Mouse (Mus musculus) monocyte, adult 2 months (primary cell): Measurements from ENCODE around the gene Gm20388.
A peak's percentile ranks its signal among the peaks of the same experiment; 100 is the strongest.

Experiments
- DNase-seq, 2 experiments: peaks; one replicate each; pipeline ENCODE4 v3.0.0; 2022; ENCODE audit warnings: low spot score in 2 of 2, low read depth in 1 of 2

The Gm20388 gene

DNA sequence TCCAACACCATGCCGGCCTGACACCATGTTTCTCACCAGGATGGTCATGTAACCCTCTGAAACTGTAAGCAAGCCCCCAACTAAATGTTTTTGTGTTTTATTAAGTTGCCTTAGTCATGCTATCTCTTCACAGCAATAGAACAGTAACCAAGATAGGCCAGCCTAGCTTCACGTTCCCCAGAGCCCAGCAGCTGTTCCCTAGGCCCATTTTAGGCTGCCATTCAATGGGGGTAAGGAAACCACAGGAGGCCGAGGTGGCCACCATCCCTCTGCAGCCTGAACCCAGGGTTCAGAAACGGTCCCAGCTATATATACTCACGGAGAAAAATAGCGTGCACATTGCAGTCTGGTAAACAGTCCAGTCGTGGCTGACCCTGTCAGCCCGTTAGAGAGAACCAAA, 2633.5 kb downstream of the Gm20388 start:
- no peak for DNase-seq

DNA sequence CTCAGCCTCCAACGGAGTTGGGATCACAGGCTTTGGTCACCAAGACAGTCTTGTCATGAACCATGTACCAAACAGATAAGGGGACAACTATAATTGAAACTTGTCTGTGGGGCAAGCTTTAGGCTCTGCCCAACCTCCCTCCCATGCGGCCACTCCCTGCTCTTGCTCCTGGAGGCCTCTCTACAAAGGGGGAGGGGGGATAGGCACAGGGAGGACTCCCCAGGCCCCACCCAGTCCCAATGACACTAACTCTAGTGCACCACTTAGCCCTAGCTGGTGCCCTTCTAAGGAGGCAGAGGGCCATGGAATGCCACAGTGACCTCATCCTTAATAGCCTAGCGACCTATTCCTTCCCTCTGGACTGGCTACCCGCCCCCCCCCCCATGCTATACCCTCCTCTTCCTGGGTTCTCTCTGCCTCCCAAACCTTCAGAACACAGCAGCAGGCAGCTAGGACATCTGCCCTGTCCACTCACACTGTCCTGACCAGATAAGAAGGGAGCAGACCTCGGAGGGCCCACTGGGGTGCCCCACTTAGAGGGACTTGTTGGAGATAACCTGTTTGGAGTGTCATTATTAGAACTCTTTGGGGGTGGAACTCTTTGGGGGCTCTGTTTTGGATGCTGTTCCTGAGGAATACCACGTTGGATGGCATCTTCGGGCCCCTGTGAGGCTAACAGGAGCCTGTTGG, 2635.6 kb downstream of the Gm20388 start:
- no peak for DNase-seq

DNA sequence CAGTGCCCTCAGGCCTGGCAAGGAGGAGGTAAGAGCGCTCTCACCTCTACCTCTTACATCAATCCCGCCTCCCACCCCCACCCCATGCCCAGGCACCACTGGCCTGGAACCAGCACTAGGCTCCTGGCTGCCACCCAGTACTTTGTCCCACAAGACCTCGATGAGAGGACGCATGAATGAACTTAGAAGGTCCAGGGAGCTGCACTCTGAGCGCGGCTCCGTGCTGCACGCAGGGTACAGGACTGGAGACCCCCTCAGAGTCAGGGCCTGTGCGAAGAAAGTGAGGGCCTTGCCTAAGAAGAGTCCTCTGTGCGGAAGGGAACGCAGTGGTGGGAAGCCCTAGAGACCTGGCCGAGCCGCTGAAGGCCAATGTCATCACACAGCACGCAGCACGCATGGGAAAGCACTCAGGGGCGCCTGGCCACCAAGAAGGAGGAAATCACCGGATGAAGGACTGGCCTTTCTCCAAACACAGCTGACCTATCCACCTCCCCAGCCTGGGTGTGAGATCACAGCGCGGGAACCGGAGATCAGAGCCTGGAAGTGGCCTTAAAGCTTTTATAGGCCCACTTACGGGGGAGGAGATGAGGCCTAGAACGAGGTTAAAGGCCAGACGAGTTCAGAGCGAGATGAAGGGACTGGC, 2636.3 kb downstream of the Gm20388 start:
- no peak for DNase-seq

DNA sequence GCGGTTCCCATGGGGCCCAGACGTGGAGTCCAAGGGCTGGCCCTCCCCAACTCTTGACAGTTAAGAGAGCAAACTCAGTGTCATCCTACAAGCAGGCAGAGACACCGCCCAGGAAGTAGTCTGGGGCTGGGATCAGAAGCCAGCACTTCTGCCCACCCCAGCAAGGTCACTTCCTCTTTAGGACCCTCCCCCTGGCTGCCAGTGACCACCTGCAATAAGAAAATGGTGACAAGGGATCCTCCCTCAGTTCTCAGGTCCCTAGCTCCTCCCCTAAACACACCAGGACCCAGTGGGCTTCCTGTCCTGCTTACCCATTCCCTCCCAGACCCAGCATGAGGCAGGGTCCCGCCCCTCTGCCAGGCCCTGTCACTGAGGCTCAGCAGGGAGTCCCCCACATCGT, 2637.2 kb downstream of the Gm20388 start:
- DNase-seq: peak; percentile 82 to 86

DNA sequence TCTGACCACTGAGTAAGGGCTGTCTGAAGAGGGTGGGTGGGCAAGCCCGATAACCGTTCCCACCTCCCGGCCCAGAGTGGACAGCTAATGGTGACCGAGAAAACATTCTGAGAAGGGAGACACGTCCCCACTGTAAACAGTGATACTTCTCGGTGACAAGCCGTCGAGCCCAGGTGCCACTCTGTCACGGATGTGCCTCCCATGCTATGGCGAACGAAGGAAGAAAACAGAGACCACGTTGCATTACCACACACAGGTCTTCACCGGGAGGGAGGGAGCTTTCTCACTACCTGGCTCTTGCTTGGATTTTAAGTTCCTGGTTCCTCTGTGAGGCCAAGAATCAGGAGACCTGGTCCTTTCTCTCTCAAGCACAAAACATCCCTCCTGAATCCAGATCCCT, 2637.7 kb downstream of the Gm20388 start:
- no peak for DNase-seq

DNA sequence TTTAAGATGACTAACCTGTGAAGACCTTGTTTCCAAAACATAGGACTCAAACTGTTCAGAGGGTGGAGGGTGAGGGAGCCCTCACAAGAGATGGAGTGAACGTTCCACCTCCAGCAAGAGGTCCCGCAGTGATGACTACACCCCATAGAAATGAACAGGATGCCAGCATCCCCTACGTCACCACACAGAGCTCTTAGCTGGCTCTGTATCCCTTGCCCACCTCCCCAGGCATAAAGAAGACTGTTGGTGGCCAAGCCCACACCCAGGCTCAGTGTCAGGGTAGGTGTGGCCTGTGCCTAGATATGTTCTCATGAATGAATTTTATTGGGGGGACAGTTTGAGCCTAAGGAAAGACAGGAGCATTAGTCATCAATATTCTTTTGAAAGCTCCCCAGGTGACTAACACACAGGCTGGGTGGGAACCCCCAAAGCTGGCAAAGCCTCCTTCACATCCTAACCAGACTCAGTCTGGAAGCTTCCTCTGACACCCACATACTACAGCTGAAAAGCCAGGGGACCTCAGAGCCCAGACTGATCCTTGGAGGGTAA, 2638.3 kb downstream of the Gm20388 start:
- DNase-seq: no peak

DNA sequence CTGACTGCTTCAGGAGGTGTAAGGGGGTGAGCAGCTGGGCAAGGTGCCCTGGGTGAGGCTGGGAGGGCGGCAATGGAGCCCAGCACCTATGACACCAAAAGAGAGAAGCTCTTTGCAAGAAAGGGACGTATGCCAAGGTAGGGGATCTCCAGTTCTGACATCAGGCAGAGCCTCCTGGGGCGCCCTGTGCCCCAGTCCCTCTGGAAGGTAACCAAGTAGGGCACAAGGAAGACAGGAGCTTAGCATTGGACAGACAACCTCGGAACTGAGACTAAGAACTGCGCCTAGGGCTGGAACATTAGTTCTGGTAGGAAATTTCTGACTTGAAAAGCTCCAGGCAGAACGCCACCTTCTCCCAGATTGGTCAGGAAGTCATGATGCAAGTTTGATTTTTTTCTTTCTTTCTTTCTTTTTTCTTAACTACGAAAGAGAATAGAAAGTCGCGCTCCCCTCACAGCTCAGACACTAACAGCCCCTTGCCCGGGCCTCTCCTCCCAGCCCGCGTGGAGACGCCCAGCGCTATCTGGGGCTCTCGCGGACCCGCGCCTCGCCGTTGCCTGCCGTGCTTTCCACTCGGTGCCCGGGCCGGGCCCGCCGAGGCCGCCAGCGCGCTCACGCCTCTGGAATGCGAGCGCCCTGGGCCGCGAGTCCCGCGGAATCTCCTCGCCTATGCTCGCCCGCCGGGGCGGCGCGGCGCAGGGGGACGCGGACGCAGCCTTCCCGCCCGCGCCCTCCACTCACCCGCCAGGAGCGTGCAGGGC, 2639.8 kb downstream of the Gm20388 start:
- DNase-seq: no peak

DNA sequence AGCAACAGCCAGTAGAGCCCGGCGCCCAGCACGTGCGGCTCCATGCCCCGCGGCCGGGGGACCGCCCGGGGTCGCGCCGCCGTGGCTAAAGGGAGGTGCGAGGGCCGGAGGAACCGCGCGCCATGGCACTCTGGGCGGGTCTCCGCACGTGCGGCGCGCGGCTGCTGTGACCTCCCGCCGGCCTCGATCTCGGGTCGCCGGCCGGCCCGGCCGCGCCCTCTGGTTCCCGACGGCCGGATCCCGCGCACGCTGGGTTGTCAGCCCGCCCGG, 2640.3 kb downstream of the Gm20388 start:
- DNase-seq: no peak

DNA sequence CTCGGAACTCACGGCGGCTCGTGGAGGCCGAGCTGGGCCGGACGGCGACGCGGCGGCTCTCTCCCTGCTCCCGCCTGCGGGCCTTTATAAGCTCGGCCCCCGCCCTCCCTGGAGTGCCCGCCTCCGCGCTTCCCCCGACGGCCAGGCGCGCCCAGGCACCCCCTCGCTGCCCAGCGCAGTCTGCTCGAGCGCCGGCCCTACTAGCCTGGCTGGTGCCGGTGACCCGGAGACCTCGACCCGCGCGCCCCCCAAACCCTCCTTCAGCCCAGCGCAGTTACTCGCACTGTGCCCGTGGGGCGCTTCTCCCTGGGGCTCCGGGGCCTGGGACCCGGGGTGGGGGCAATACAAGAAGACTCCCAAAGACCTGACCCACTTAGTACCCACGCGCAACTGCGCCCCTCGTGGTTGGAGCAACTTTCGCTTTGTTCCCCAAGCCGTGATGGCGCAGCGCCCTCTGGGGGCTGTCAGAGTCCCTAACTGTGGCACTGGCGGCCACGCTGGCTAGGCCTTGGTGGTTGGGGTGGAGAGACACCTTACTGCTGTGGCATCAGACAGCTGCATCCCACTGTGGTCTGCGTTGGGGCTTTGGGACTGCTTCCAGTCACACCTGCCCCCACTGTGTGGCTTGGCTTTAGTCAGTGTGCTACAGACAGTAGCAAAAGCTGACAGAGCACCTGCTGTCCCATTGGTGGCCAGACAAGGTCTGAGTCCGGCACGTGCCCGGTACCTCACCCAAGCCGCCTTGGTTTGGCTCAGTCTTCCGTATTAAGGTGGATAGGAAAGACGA, 2640.8 kb downstream of the Gm20388 start, which contains the start of gene Piezo1:
Gene Piezo1, minus strand, starts transcription at position 65 of the 787 bp plus-strand sequence.
- peak; percentile 86 to 96 for DNase-seq

DNA sequence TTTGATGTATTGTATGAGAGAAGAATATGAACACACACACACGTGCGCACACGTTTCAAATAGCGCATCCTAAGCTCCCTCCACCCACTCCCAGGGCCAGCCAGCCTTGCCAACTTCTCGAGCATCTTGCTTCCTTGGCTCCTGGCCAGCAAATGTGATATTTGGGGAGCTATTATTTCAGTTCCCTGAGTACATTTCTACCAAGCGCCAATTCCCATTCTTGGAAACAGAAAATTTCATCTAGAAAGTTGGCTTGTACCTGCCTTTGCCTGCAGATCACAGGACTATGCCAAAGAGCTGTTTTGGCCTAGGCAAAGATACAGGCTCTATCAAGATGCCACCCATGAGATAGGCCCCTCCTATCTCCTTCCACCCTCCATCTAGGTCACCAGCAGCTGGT, 2644.1 kb downstream of the Gm20388 start:
- DNase-seq: no peak

DNA sequence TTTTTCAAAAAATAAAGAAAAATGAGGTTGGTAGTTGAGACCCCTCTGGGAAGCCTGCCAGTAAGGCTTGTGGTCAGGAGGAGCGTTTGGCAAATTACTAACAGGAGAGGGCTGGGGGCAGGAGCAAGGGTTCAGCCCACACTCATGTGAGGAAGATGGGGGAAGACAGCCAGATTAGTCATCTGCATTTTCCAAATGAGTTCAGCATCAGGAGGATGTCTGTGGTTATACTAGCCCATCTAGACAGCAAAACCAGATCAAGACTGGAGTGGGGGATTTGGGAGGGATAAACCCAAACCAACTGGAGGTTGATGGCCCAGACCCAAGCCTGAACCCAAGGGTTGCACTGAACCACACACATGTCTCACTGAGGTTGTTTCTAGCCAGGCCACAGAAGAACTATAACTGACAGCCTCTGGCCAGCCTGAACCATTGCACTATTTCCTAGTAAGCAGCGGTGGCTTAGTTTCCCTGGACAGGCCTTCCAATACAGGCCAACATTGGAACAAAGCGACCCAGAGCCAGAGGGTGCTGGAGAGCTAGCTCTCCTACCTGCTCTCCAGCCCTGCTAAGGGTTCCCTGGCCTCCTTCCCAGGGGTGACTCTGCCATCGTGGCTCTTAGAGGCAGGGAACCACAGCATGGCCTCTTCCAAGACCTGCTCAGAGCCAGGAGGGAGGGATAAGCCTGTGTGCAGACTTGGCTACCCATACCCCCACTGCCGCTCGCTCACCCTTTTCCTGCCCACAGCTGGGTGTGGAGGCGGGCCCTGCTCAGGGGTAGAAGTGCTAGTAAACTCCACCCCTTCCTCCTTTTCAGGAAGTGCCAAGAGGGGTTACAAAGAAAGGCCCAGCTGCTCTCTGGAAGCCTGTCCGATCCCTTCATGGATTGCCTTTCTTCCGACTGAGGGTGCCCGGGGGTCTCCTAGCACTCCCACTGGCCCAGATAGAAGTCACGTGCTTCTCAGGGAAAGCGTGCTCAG, 2645.7 kb downstream of the Gm20388 start:
- no peak for DNase-seq

DNA sequence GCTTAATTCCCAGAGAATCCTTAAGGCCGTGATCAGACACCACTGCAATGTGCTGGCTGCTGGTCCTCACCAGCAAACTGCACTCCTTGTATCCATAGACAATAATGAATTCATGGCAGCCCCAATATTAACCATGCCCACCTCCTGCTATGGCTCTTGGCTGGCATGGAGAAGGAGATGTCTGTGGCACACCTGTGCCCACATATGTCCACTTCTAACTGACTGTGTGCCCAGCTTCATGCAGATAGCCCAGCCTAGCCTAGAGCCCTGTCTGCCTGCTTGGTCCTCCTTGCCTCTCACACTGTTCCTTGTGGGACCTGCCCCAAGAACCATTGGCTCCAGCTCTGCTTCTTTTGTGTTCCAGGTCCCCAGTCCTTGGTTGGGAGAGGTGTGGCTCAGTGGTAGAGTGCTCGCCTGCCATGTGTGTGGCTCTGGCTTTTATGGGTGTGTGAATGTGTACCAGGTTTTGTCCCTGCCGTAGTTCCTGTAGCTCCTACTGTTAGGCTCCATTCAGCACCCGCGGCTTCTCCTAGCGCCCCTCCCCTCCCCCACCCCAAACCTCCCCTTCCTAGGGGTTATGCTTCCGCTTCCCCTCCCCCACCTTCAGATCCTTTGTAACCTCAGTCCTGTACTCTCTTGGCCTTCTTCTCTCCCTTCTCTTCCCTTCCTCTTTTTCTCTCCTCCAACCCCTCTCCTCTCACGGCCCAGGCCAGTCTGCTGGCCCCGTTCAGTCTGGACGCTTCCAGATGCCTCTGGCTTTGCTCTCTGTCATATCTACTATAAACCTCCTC, 2646.8 kb downstream of the Gm20388 start:
- no peak for DNase-seq

DNA sequence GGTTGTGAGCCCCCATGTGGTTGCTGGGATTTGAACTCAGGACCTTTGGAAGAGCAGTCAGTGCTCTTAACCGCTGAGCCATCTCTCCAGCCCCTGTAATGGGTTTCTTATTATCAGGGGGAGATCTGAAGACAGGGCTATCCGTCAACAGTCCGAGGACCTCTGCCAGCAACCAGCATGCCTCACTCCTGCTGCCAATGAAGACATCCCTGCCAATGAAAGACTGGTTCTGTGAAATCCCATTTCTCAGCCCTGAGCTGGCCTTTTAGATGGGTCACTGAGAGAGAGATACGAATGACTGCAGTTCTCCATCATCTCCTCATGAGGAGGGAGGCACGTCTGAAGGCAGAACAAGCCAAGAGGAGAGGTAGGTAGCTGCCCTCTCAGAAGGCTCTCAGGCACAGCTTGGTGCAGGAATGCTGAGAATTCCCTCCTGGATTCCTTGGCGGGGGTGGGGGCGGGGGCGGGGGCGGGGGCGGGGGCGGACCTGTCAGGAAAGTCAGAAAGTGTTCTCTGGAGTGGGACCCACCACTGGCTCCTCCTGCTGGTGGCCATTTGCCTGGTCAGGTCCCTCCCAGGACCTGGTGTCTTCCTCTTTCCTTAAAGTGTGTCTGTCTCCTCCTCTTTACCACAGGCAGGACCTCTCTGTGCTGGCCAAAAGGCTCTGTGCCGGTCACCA, 2648.2 kb downstream of the Gm20388 start:
- no peak for DNase-seq

DNA sequence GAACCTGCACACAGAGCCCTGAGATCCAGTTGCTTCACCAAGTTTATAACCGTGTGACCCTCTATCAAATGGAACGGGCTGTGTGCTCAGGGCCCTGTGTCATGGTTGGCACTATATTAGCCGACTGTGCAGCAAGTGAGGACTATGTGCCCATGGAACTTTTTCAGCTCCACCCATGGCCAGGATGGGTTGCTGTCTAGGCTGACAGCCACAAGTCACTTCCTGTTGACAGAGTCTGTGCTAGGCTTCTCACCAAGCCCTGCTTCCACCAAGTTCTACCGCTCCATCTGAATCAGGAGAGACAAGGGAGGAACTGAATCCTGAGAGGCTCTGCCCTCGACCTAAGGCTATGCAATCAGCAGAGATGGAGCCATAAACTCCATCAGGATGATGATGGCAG, 2650.6 kb downstream of the Gm20388 start:
- peak in 1 of 2 experiments; percentile 66 for DNase-seq

DNA sequence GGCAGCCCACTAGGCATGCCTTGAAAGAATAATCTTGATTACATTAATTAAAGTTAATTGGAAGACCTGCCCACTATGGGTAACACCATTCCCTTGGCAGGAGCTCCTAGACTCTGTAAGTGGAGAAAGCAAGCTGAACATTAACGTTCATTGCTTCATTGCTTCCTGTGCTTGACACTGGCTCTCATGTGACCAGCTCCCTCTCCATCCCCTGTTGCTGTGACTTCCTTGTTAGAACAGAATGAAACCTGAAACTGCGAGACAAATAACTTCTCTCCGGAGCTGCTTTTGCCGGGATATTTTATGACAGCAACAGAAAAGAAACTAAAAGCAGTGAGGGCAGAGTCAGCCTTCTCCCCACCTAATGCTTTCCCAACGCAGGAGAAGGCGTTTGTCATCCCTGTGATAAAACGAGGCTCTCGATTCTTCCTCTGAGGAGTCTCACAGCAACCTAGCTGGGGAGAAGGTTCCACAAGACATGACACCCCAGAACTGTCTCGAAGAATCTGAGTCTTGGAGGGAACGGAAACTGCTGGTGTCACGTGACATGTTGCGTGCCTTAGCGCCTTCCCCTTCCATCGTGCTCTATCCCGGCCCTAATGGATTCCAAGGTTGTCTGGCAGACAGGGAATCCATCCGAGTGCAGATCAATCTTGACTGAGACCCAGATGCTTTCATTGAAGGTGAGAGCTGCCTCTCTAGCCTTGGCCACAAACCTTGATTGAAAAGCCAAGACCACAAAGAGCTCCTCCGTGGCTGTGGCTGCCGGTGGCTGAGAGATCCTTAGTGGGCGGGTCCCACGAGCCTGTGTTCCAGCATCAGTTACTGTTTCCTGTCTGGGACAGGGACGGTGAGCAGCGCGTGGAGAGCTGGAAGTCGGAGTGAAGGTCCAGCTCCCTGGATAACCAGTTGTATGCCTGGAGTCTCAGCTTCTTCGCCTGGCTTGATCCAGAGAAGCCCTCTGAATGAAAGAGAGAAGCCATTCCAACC, 2654.0 kb downstream of the Gm20388 start:
- DNase-seq: no peak

DNA sequence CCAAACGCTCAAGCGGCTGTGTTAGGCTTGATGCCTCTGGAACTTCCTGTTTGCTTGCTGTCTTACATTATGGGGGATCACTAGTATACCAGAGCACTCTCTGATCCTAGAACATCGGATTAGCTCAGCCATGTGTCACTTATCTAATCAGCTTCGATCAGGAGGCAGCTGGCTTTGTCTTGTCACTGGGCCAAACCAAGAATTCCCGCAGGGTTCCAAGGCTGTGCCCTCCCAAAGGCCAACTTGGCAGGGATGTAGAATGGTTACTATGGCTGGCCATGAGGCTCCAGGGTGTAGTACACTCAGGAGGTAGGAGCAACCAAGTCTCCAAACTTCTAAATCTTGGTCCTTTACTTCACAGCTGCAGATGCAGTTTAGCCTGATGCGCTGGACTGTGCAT, 2656.1 kb downstream of the Gm20388 start:
- DNase-seq: no peak

DNA sequence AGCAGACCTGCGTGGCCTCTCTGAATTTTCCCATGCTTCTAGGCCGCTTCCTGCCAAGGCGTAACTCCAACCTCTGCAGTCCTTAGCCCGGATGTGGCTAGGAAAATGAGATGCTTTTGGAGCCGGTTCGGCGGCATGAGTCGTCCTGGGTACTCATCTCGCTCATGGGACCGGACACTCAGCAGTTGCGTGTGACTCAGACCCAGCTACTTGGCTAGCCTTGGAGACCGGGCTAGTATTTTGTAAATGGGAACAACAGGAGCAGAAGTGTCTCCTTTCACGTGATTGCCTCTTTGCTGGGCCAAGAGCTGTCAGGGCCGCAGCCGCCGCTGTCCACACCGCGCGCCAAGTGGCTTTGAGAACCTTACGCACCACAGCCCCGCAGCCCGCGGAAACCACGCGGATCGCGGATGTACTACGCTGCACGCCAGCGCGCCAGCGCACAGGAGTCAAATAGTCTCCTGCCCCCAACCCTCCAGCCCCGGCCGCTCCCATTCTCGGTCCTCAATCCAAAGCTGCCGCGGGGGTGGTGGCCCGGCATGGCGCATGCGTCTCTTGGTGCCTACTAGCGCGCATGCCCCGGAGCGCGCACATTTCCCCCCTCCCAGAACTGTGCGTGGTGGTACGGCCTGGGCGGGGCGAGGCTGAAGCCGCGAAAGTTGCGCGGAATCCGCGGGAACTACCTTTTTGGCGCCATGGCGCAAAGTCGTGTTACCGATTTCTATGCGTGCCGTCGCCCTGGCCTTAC, 2656.9 kb downstream of the Gm20388 start, which contains the start of gene Cdt1:
Gene Cdt1, plus strand, starts transcription at position 655 of the 748 bp plus-strand sequence.
- DNase-seq: peak; percentile 93 to 94
